Mouse (Mus musculus): Measurements from ENCODE around the gene B4galt3.
"Not testable (repeated sequence)": the region's sequence is repeated elsewhere in the genome, so short reads cannot be mapped to it uniquely, and the experiment has no call there.

B4galt3 gene

GRCm38 (mm10) chr1:171239992-171240744, 30.0 kb upstream of the B4galt3 start:
- no peak for DNase-seq (ENCODE audit: low read depth, low spot score)

GRCm38 (mm10) chr1:171240911-171241310, 29.2 kb upstream of the B4galt3 start:
- no peak for DNase-seq (ENCODE audit: low read depth, low spot score)

- not testable (repeated sequence) for DNase-seq (ENCODE audit: low read depth, low spot score)
Measured at GRCm38 (mm10) chr1:171241952-171242351, 28.2 kb upstream of the B4galt3 start.

GRCm38 (mm10) chr1:171245353-171245752, 24.8 kb upstream of the B4galt3 start:
- DNase-seq (ENCODE audit: low read depth, low spot score): no peak

GRCm38 (mm10) chr1:171246709-171247452, 23.2 kb upstream of the B4galt3 start:
- peak; percentile 97 for DNase-seq (ENCODE audit: low read depth, low spot score)

GRCm38 (mm10) chr1:171247453-171247841, 22.7 kb upstream of the B4galt3 start:
- no peak for DNase-seq (ENCODE audit: low read depth, low spot score)

GRCm38 (mm10) chr1:171247916-171248315, 22.2 kb upstream of the B4galt3 start:
- DNase-seq (ENCODE audit: low read depth, low spot score): no peak

GRCm38 (mm10) chr1:171248386-171249226, 21.5 kb upstream of the B4galt3 start:
- DNase-seq (ENCODE audit: low read depth, low spot score): no peak

- no peak for DNase-seq (ENCODE audit: low read depth, low spot score)
Measured at GRCm38 (mm10) chr1:171249913-171250600, 20.1 kb upstream of the B4galt3 start, which contains the start of gene Adamts4. TSS of gene Adamts4 (plus strand) at chr1:171250421.

GRCm38 (mm10) chr1:171250680-171251593, 19.2 kb upstream of the B4galt3 start, which contains the start of gene Ndufs2:
TSS of gene Ndufs2 (minus strand) at chr1:171251388.
- no peak for DNase-seq (ENCODE audit: low read depth, low spot score)

- DNase-seq (ENCODE audit: low read depth, low spot score): no peak
Measured at GRCm38 (mm10) chr1:171251594-171252324, 18.4 kb upstream of the B4galt3 start.

GRCm38 (mm10) chr1:171252415-171252814, 17.7 kb upstream of the B4galt3 start:
- DNase-seq (ENCODE audit: low read depth, low spot score): no peak

GRCm38 (mm10) chr1:171256095-171256818, 13.9 kb upstream of the B4galt3 start:
- DNase-seq (ENCODE audit: low read depth, low spot score): no peak

GRCm38 (mm10) chr1:171256937-171257548, 13.1 kb upstream of the B4galt3 start:
- no peak for DNase-seq (ENCODE audit: low read depth, low spot score)

- no peak for DNase-seq (ENCODE audit: low read depth, low spot score)
Measured at GRCm38 (mm10) chr1:171257781-171258180, 12.3 kb upstream of the B4galt3 start.

- no peak for DNase-seq (ENCODE audit: low read depth, low spot score)
Measured at GRCm38 (mm10) chr1:171258921-171259320, 11.2 kb upstream of the B4galt3 start.

GRCm38 (mm10) chr1:171260316-171260715, 9.8 kb upstream of the B4galt3 start:
- DNase-seq (ENCODE audit: low read depth, low spot score): no peak

- DNase-seq (ENCODE audit: low read depth, low spot score): peak; percentile 79
Measured at GRCm38 (mm10) chr1:171262594-171263130, 7.5 kb upstream of the B4galt3 start.

Measured in brain, embryonic 18.5 days (tissue).